Mouse (Mus musculus): Measurements from ENCODE around the gene 2310046K23Rik. TPM values are rescaled to one million over a fixed set of nuclear protein-coding genes. Genes with fewer than 3 reads are reported as not detected.

2310046K23Rik gene
- total and polyA plus RNA-seq, 3 experiments: not detected

- in situ Hi-C loops (cut with MboI; ENCODE audit: low pct_ligation_motif_present, low pct_unique_long_range_greater_than_20kb, low sequenced_read_pairs): no loop called here
- dilution Hi-C loops (cut with MboI; ENCODE audit: extremely low pct_ligation_motif_present, extremely low pct_unique_long_range_greater_than_20kb, low sequenced_read_pairs): no loop called here
- H3K27ac ChIP-seq (ENCODE audit: insufficient read depth, low read depth): no peak within 1 kb of the TSS
- no peak for DNase-seq (ENCODE audit: extremely low read depth)
- H3K4me3 ChIP-seq (replicated peaks in 1 of 3; ENCODE audit: low read depth in 2 of 3, low read length in 2 of 3, poor library complexity in 1 of 3): no peak within 1 kb of the TSS
- TF ChIP-seq HCFC1 (IDR thresholded peaks at IDR 0.05; ENCODE audit: low read depth, low read length): no peak
- no peak for TF ChIP-seq E2F4 (IDR thresholded peaks at IDR 0.05; ENCODE audit: insufficient replicate concordance, low read depth, low read length)
- TF ChIP-seq TBP (conservative IDR thresholded peaks at IDR 0.05; ENCODE audit: low read depth, low read length): no peak
- no peak for TF ChIP-seq ZC3H11A (IDR thresholded peaks at IDR 0.05; ENCODE audit: low read depth, low read length)
- no peak for TF ChIP-seq UBTF (IDR thresholded peaks at IDR 0.05; ENCODE audit: low read depth, low read length)
- no peak for TF ChIP-seq USF1 (IDR thresholded peaks at IDR 0.05; ENCODE audit: low read depth, low read length)
- TF ChIP-seq ELF1 (IDR thresholded peaks at IDR 0.05; ENCODE audit: low read depth, low read length): no peak
- TF ChIP-seq JUN (IDR thresholded peaks at IDR 0.05; ENCODE audit: insufficient read depth, low read depth, low read length): no peak
- no peak for TF ChIP-seq BHLHE40 (IDR thresholded peaks at IDR 0.05; ENCODE audit: low read depth, low read length)
- TF ChIP-seq NRF1 (IDR thresholded peaks at IDR 0.05; ENCODE audit: low read depth, low read length): no peak
- H3K9ac ChIP-seq (ENCODE audit: insufficient read depth, low read depth): no peak within 1 kb of the TSS
- H3K4me1 ChIP-seq (ENCODE audit: control insufficient read depth in 1 of 2, insufficient read depth in 2 of 2): no peaks in the 10 kb centered on the region
- no peak within 1 kb of the TSS for H3K4me2 ChIP-seq (ENCODE audit: insufficient read depth, low read depth, poor library complexity, severe bottlenecking)
- no peaks in the 10 kb centered on the region for H3K27me3 ChIP-seq (replicated peaks)
- peaks cover 39% of the 10 kb centered on the region for H3K9me3 ChIP-seq (replicated peaks; ENCODE audit: low read length)
- H3K79me2 ChIP-seq (replicated peaks; ENCODE audit: control insufficient read depth, extremely low read depth, insufficient read depth, poor library complexity, severe bottlenecking): no peaks in the 10 kb centered on the region
- no peaks in the 10 kb centered on the region for H3K36me3 ChIP-seq (replicated peaks in 1 of 2; ENCODE audit: control insufficient read depth in 1 of 2, insufficient read depth in 1 of 2, low read length in 1 of 2)
Observed at GRCm38 (mm10) chr3:92485863-92486262, 48.4 kb downstream of the 2310046K23Rik start, which contains the start of gene Sprr1a. Gene Sprr1a (minus strand): TSS chr3:92485895.

Other genes with a start within 250 kb of the 2310046K23Rik start
Only the 20 nearest of the 29 such genes appear.
- not detected in 2 replicates for gene Sprr2f, start 169.3 kb downstream of the 2310046K23Rik start, total RNA-seq (2012; rRNA removed)
- gene Sprr2f, start 169.3 kb downstream of the 2310046K23Rik start, total RNA-seq (2014; rRNA removed): not detected in 2 replicates
- not detected in 2 replicates for gene Sprr2f, start 169.3 kb downstream of the 2310046K23Rik start, polyA plus RNA-seq (2012; ENCODE audit: insufficient read length, low read depth)
- not detected in 2 replicates for gene Sprr2h, start 148.8 kb downstream of the 2310046K23Rik start, total RNA-seq (2012; rRNA removed)
- gene Sprr2h, start 148.8 kb downstream of the 2310046K23Rik start, total RNA-seq (2014; rRNA removed): not detected in 2 replicates
- gene Sprr2h, start 148.8 kb downstream of the 2310046K23Rik start, polyA plus RNA-seq (2012; ENCODE audit: insufficient read length, low read depth): not detected in 2 replicates
- not detected in 2 replicates for gene Sprr2i, start 126.5 kb downstream of the 2310046K23Rik start, total RNA-seq (2012; rRNA removed)
- not detected in 2 replicates for gene Sprr2i, start 126.5 kb downstream of the 2310046K23Rik start, total RNA-seq (2014; rRNA removed)
- gene Sprr2i, start 126.5 kb downstream of the 2310046K23Rik start, polyA plus RNA-seq (2012; ENCODE audit: insufficient read length, low read depth): not detected in 2 replicates
- gene Sprr2j-ps, start 116.4 kb downstream of the 2310046K23Rik start, total RNA-seq (2012; rRNA removed): not detected in 2 replicates
- gene Sprr2j-ps, start 116.4 kb downstream of the 2310046K23Rik start, total RNA-seq (2014; rRNA removed): not detected in 2 replicates
- not detected in 2 replicates for gene Sprr2j-ps, start 116.4 kb downstream of the 2310046K23Rik start, polyA plus RNA-seq (2012; ENCODE audit: insufficient read length, low read depth)
- 8.4 and 10.6 TPM in 2 replicates for gene Gm9774, start 105.1 kb downstream of the 2310046K23Rik start, total RNA-seq (2012; rRNA removed)
- gene Gm9774, start 105.1 kb downstream of the 2310046K23Rik start, total RNA-seq (2014; rRNA removed): 11.9 and 14.0 TPM in 2 replicates
- 87.2 and 105 TPM in 2 replicates for gene Gm9774, start 105.1 kb downstream of the 2310046K23Rik start, polyA plus RNA-seq (2012; ENCODE audit: insufficient read length, low read depth)
- not detected in 2 replicates for gene Sprr2k, start 101.9 kb downstream of the 2310046K23Rik start, total RNA-seq (2012; rRNA removed)
- gene Sprr2k, start 101.9 kb downstream of the 2310046K23Rik start, total RNA-seq (2014; rRNA removed): not detected in 2 replicates
- not detected in 2 replicates for gene Sprr2k, start 101.9 kb downstream of the 2310046K23Rik start, polyA plus RNA-seq (2012; ENCODE audit: insufficient read length, low read depth)
- gene Sprr1b, start 95.7 kb downstream of the 2310046K23Rik start, total RNA-seq (2012; rRNA removed): not detected in 2 replicates
- not detected in 2 replicates for gene Sprr1b, start 95.7 kb downstream of the 2310046K23Rik start, total RNA-seq (2014; rRNA removed)
- gene Sprr1b, start 95.7 kb downstream of the 2310046K23Rik start, polyA plus RNA-seq (2012; ENCODE audit: insufficient read length, low read depth): not detected in 2 replicates
- gene Sprr3, start 75.8 kb downstream of the 2310046K23Rik start, total RNA-seq (2012; rRNA removed): not detected in 2 replicates
- gene Sprr3, start 75.8 kb downstream of the 2310046K23Rik start, total RNA-seq (2014; rRNA removed): not detected in 2 replicates
- not detected in 2 replicates for gene Sprr3, start 75.8 kb downstream of the 2310046K23Rik start, polyA plus RNA-seq (2012; ENCODE audit: insufficient read length, low read depth)
- not detected in 2 replicates for gene Sprr1a, start 48.6 kb downstream of the 2310046K23Rik start, total RNA-seq (2012; rRNA removed)
- not detected in 2 replicates for gene Sprr1a, start 48.6 kb downstream of the 2310046K23Rik start, total RNA-seq (2014; rRNA removed)
- gene Sprr1a, start 48.6 kb downstream of the 2310046K23Rik start, polyA plus RNA-seq (2012; ENCODE audit: insufficient read length, low read depth): not detected in 2 replicates
- gene Sprr4, start 34.0 kb downstream of the 2310046K23Rik start, total RNA-seq (2012; rRNA removed): not detected in 2 replicates
- not detected in 2 replicates for gene Sprr4, start 34.0 kb downstream of the 2310046K23Rik start, total RNA-seq (2014; rRNA removed)
- gene Sprr4, start 34.0 kb downstream of the 2310046K23Rik start, polyA plus RNA-seq (2012; ENCODE audit: insufficient read length, low read depth): not detected in 2 replicates
- gene Ivl, start 39.2 kb upstream of the 2310046K23Rik start, total RNA-seq (2012; rRNA removed): 0.04 TPM in 1 of 2 replicates, not detected in the other
- 0.30 and 0.31 TPM in 2 replicates for gene Ivl, start 39.2 kb upstream of the 2310046K23Rik start, total RNA-seq (2014; rRNA removed)
- gene Ivl, start 39.2 kb upstream of the 2310046K23Rik start, polyA plus RNA-seq (2012; ENCODE audit: insufficient read length, low read depth): 0.38 and 0.44 TPM in 2 replicates
- gene Smcp, start 54.5 kb upstream of the 2310046K23Rik start, total RNA-seq (2012; rRNA removed): not detected in 2 replicates
- not detected in 2 replicates for gene Smcp, start 54.5 kb upstream of the 2310046K23Rik start, total RNA-seq (2014; rRNA removed)
- gene Smcp, start 54.5 kb upstream of the 2310046K23Rik start, polyA plus RNA-seq (2012; ENCODE audit: insufficient read length, low read depth): not detected in 2 replicates
- not detected in 2 replicates for gene 2210017I01Rik, start 73.0 kb upstream of the 2310046K23Rik start, total RNA-seq (2012; rRNA removed)
- not detected in 2 replicates for gene 2210017I01Rik, start 73.0 kb upstream of the 2310046K23Rik start, total RNA-seq (2014; rRNA removed)
- not detected in 2 replicates for gene 2210017I01Rik, start 73.0 kb upstream of the 2310046K23Rik start, polyA plus RNA-seq (2012; ENCODE audit: insufficient read length, low read depth)
- not detected in 2 replicates for gene Lce6a, start 87.1 kb upstream of the 2310046K23Rik start, total RNA-seq (2012; rRNA removed)
- not detected in 2 replicates for gene Lce6a, start 87.1 kb upstream of the 2310046K23Rik start, total RNA-seq (2014; rRNA removed)
- gene Lce6a, start 87.1 kb upstream of the 2310046K23Rik start, polyA plus RNA-seq (2012; ENCODE audit: insufficient read length, low read depth): not detected in 2 replicates
- not detected in 2 replicates for gene Lce1a1, start 113.8 kb upstream of the 2310046K23Rik start, total RNA-seq (2012; rRNA removed)
- not detected in 2 replicates for gene Lce1a1, start 113.8 kb upstream of the 2310046K23Rik start, total RNA-seq (2014; rRNA removed)
- not detected in 2 replicates for gene Lce1a1, start 113.8 kb upstream of the 2310046K23Rik start, polyA plus RNA-seq (2012; ENCODE audit: insufficient read length, low read depth)
- gene Lce1b, start 122.4 kb upstream of the 2310046K23Rik start, total RNA-seq (2012; rRNA removed): not detected in 2 replicates
- not detected in 2 replicates for gene Lce1b, start 122.4 kb upstream of the 2310046K23Rik start, total RNA-seq (2014; rRNA removed)
- gene Lce1b, start 122.4 kb upstream of the 2310046K23Rik start, polyA plus RNA-seq (2012; ENCODE audit: insufficient read length, low read depth): not detected in 2 replicates
- gene Lce1a2, start 135.8 kb upstream of the 2310046K23Rik start, total RNA-seq (2012; rRNA removed): not detected in 2 replicates
- not detected in 2 replicates for gene Lce1a2, start 135.8 kb upstream of the 2310046K23Rik start, total RNA-seq (2014; rRNA removed)
- gene Lce1a2, start 135.8 kb upstream of the 2310046K23Rik start, polyA plus RNA-seq (2012; ENCODE audit: insufficient read length, low read depth): not detected in 2 replicates
- gene Lce1c, start 144.7 kb upstream of the 2310046K23Rik start, total RNA-seq (2012; rRNA removed): not detected in 2 replicates
- not detected in 2 replicates for gene Lce1c, start 144.7 kb upstream of the 2310046K23Rik start, total RNA-seq (2014; rRNA removed)
- not detected in 2 replicates for gene Lce1c, start 144.7 kb upstream of the 2310046K23Rik start, polyA plus RNA-seq (2012; ENCODE audit: insufficient read length, low read depth)
- gene Lce1d, start 152.7 kb upstream of the 2310046K23Rik start, total RNA-seq (2012; rRNA removed): not detected in 2 replicates
- gene Lce1d, start 152.7 kb upstream of the 2310046K23Rik start, total RNA-seq (2014; rRNA removed): not detected in 2 replicates
- gene Lce1d, start 152.7 kb upstream of the 2310046K23Rik start, polyA plus RNA-seq (2012; ENCODE audit: insufficient read length, low read depth): not detected in 2 replicates
- not detected in 2 replicates for gene Lce1e, start 174.6 kb upstream of the 2310046K23Rik start, total RNA-seq (2012; rRNA removed)
- not detected in 2 replicates for gene Lce1e, start 174.6 kb upstream of the 2310046K23Rik start, total RNA-seq (2014; rRNA removed)
- gene Lce1e, start 174.6 kb upstream of the 2310046K23Rik start, polyA plus RNA-seq (2012; ENCODE audit: insufficient read length, low read depth): not detected in 2 replicates

All from CH12.LX (cell line).